Mouse (Mus musculus): ENCODE data around the gene Il17rb. TPM values are rescaled to one million over a fixed set of nuclear protein-coding genes. Genes with fewer than 3 reads are reported as not detected.

The Il17rb gene
- polyA plus RNA-seq, 1 experiment from 2014 or later = 0.93 TPM

GRCm38 (mm10) chr14:30043356-30043940, 34.8 kb upstream of the Il17rb start:
- Histone ChIP-seq H3K27ac (ENCODE audit: low read depth, low read length) (no peak overlapping the region), H3K27me3 (ENCODE audit: control insufficient read depth, insufficient read depth, low read length) (no peaks in the 10 kb centered on the region), H3K4me1 (ENCODE audit: control insufficient read depth, insufficient read depth, low read length) (no peaks in the 10 kb centered on the region), H3K9ac (ENCODE audit: low read length) (no peak overlapping the region), H3K4me3 (ENCODE audit: low read depth, low read length) (no peak overlapping the region), H3K9me3 (ENCODE audit: control insufficient read depth, low read length) (no peaks in the 10 kb centered on the region), H3K36me3 (ENCODE audit: control insufficient read depth, insufficient read depth, low read length) (no peaks in the 10 kb centered on the region), H3K4me2 (no peak overlapping the region)
- 90% methylated on average over 7 of the region's 7 CpGs for WGBS
- DNase-seq (ENCODE audit: low spot score, missing footprints) (no peak), ATAC-seq (ENCODE audit: low FRiP score) (no peak)

- Histone ChIP-seq H3K9ac (ENCODE audit: low read length) (no peak overlapping the region), H3K4me2 (no peak overlapping the region), H3K36me3 (ENCODE audit: control insufficient read depth, insufficient read depth, low read length) (no peaks in the 10 kb centered on the region), H3K27ac (ENCODE audit: low read depth, low read length) (no peak overlapping the region), H3K4me1 (ENCODE audit: control insufficient read depth, insufficient read depth, low read length) (no peaks in the 10 kb centered on the region), H3K9me3 (ENCODE audit: control insufficient read depth, low read length) (no peaks in the 10 kb centered on the region), H3K4me3 (ENCODE audit: low read depth, low read length) (no peak overlapping the region), H3K27me3 (ENCODE audit: control insufficient read depth, insufficient read depth, low read length) (no peaks in the 10 kb centered on the region)
- 84% methylated on average over 9 of the region's 9 CpGs for WGBS
- DNase-seq (ENCODE audit: low spot score, missing footprints) = no peak
- ATAC-seq (ENCODE audit: low FRiP score) = no peak
These were observed 33.1 kb upstream of the Il17rb start for GRCm38 (mm10) chr14:30041836-30042235.

GRCm38 (mm10) chr14:30039413-30039812, 30.7 kb upstream of the Il17rb start:
- WGBS = 83% methylated on average over 4 of the region's 4 CpGs
- Histone ChIP-seq H3K27ac (ENCODE audit: low read depth, low read length) (no peak overlapping the region), H3K9ac (ENCODE audit: low read length) (no peak overlapping the region), H3K4me2 (no peak overlapping the region), H3K4me1 (ENCODE audit: control insufficient read depth, insufficient read depth, low read length) (no peaks in the 10 kb centered on the region), H3K9me3 (ENCODE audit: control insufficient read depth, low read length) (no peaks in the 10 kb centered on the region), H3K4me3 (ENCODE audit: low read depth, low read length) (no peak overlapping the region), H3K27me3 (ENCODE audit: control insufficient read depth, insufficient read depth, low read length) (no peaks in the 10 kb centered on the region), H3K36me3 (ENCODE audit: control insufficient read depth, insufficient read depth, low read length) (no peaks in the 10 kb centered on the region)
- DNase-seq (ENCODE audit: low spot score, missing footprints) = no peak
- ATAC-seq (ENCODE audit: low FRiP score) = no peak

GRCm38 (mm10) chr14:30038431-30038830, 29.7 kb upstream of the Il17rb start:
- Histone ChIP-seq H3K4me2 (no peak overlapping the region), H3K4me1 (ENCODE audit: control insufficient read depth, insufficient read depth, low read length) (no peaks in the 10 kb centered on the region), H3K9ac (ENCODE audit: low read length) (no peak overlapping the region), H3K9me3 (ENCODE audit: control insufficient read depth, low read length) (no peaks in the 10 kb centered on the region), H3K27me3 (ENCODE audit: control insufficient read depth, insufficient read depth, low read length) (no peaks in the 10 kb centered on the region), H3K27ac (ENCODE audit: low read depth, low read length) (no peak overlapping the region), H3K4me3 (ENCODE audit: low read depth, low read length) (no peak overlapping the region), H3K36me3 (ENCODE audit: control insufficient read depth, insufficient read depth, low read length) (no peaks in the 10 kb centered on the region)
- no peak for ATAC-seq (ENCODE audit: low FRiP score)
- WGBS = 90% methylated on average over 18 of the region's 18 CpGs
- no peak for DNase-seq (ENCODE audit: low spot score, missing footprints)

- Histone ChIP-seq H3K27ac (ENCODE audit: low read depth, low read length) (no peak overlapping the region), H3K27me3 (ENCODE audit: control insufficient read depth, insufficient read depth, low read length) (no peaks in the 10 kb centered on the region), H3K4me2 (no peak overlapping the region), H3K36me3 (ENCODE audit: control insufficient read depth, insufficient read depth, low read length) (no peaks in the 10 kb centered on the region), H3K4me3 (ENCODE audit: low read depth, low read length) (no peak overlapping the region), H3K9ac (ENCODE audit: low read length) (no peak overlapping the region), H3K9me3 (ENCODE audit: control insufficient read depth, low read length) (no peaks in the 10 kb centered on the region), H3K4me1 (ENCODE audit: control insufficient read depth, insufficient read depth, low read length) (no peaks in the 10 kb centered on the region)
- ATAC-seq (ENCODE audit: low FRiP score) = no peak
- WGBS = 76% methylated on average over 8 of the region's 8 CpGs
- no peak for DNase-seq (ENCODE audit: low spot score, missing footprints)
These were observed 24.7 kb upstream of the Il17rb start for GRCm38 (mm10) chr14:30033405-30033804.

- Histone ChIP-seq H3K4me2 (no peak overlapping the region), H3K36me3 (ENCODE audit: control insufficient read depth, insufficient read depth, low read length) (no peaks in the 10 kb centered on the region), H3K9me3 (ENCODE audit: control insufficient read depth, low read length) (no peaks in the 10 kb centered on the region), H3K27me3 (ENCODE audit: control insufficient read depth, insufficient read depth, low read length) (no peaks in the 10 kb centered on the region), H3K4me1 (ENCODE audit: control insufficient read depth, insufficient read depth, low read length) (no peaks in the 10 kb centered on the region), H3K9ac (ENCODE audit: low read length) (no peak overlapping the region), H3K4me3 (ENCODE audit: low read depth, low read length) (no peak overlapping the region), H3K27ac (ENCODE audit: low read depth, low read length) (no peak overlapping the region)
- no peak for ATAC-seq (ENCODE audit: low FRiP score)
- DNase-seq (ENCODE audit: low spot score, missing footprints) = no peak
- WGBS = 39% methylated on average over 2 of the region's 2 CpGs
These were observed 18.7 kb upstream of the Il17rb start for GRCm38 (mm10) chr14:30027378-30027777.

GRCm38 (mm10) chr14:30024387-30024786, 15.7 kb upstream of the Il17rb start:
- no peak overlapping the region for H3K27ac ChIP-seq (ENCODE audit: low read depth, low read length)

GRCm38 (mm10) chr14:30022471-30022870, 13.8 kb upstream of the Il17rb start:
- DNase-seq (ENCODE audit: low spot score, missing footprints) = no peak
- H3K9me3 ChIP-seq (ENCODE audit: control insufficient read depth, low read length) = no peaks in the 10 kb centered on the region
- H3K4me1 ChIP-seq (ENCODE audit: control insufficient read depth, insufficient read depth, low read length) = no peaks in the 10 kb centered on the region
- no peaks in the 10 kb centered on the region for H3K27me3 ChIP-seq (ENCODE audit: control insufficient read depth, insufficient read depth, low read length)
- H3K4me2 ChIP-seq = no peak overlapping the region
- H3K27ac ChIP-seq (ENCODE audit: low read depth, low read length) = no peak overlapping the region
- 92% methylated on average over 6 of the region's 6 CpGs for WGBS
- no peak overlapping the region for H3K4me3 ChIP-seq (ENCODE audit: low read depth, low read length)
- no peaks in the 10 kb centered on the region for H3K36me3 ChIP-seq (ENCODE audit: control insufficient read depth, insufficient read depth, low read length)
- no peak overlapping the region for H3K9ac ChIP-seq (ENCODE audit: low read length)
- no peak for ATAC-seq (ENCODE audit: low FRiP score)

More at GRCm38 (mm10) chr14:30024387-30024786, 15.7 kb upstream of the Il17rb start:
- Histone ChIP-seq H3K9me3 (ENCODE audit: control insufficient read depth, low read length) (no peaks in the 10 kb centered on the region), H3K9ac (ENCODE audit: low read length) (no peak overlapping the region), H3K27me3 (ENCODE audit: control insufficient read depth, insufficient read depth, low read length) (no peaks in the 10 kb centered on the region), H3K4me2 (no peak overlapping the region), H3K36me3 (ENCODE audit: control insufficient read depth, insufficient read depth, low read length) (no peaks in the 10 kb centered on the region), H3K4me1 (ENCODE audit: control insufficient read depth, insufficient read depth, low read length) (no peaks in the 10 kb centered on the region), H3K4me3 (ENCODE audit: low read depth, low read length) (no peak overlapping the region)
- no peak for ATAC-seq (ENCODE audit: low FRiP score)
- no peak for DNase-seq (ENCODE audit: low spot score, missing footprints)
- WGBS = 74% methylated on average over 7 of the region's 7 CpGs

- Histone ChIP-seq H3K36me3 (ENCODE audit: control insufficient read depth, insufficient read depth, low read length) (no peaks in the 10 kb centered on the region), H3K9me3 (ENCODE audit: control insufficient read depth, low read length) (no peaks in the 10 kb centered on the region), H3K4me3 (ENCODE audit: low read depth, low read length) (no peak overlapping the region), H3K9ac (ENCODE audit: low read length) (no peak overlapping the region), H3K4me1 (ENCODE audit: control insufficient read depth, insufficient read depth, low read length) (no peaks in the 10 kb centered on the region), H3K27ac (ENCODE audit: low read depth, low read length) (no peak overlapping the region), H3K27me3 (ENCODE audit: control insufficient read depth, insufficient read depth, low read length) (no peaks in the 10 kb centered on the region), H3K4me2 (no peak overlapping the region)
- no peak for DNase-seq (ENCODE audit: low spot score, missing footprints)
- WGBS = 44% methylated on average over 9 of the region's 9 CpGs
- no peak for ATAC-seq (ENCODE audit: low FRiP score)
These were observed 11.3 kb upstream of the Il17rb start for GRCm38 (mm10) chr14:30019792-30020575.

Measured in midbrain, embryonic 11.5 days (tissue).